Mouse (Mus musculus) cerebellum, adult 2 months (tissue): ENCODE measurements around the gene Lrrn4. TPM values are rescaled to one million over a fixed set of nuclear protein-coding genes. Genes with fewer than 3 reads are reported as not detected.

Experiments used
- DNase-seq, 2 experiments: peaks; one replicate each; pipeline ENCODE4 v3.0.0; 2021
- H3K27ac ChIP-seq: fragments of 200-500 bp; 2 replicates; pipeline ENCODE4 v1.5.1; 2012; ENCODE audit warnings: low read length, control low read depth, inconsistent platforms; ENCODE audit not compliant: insufficient read depth
- H3K27me3 ChIP-seq: fragments of 200-500 bp; 2 replicates; pipeline ENCODE4 v1.6.1; 2012; ENCODE audit warnings: inconsistent platforms, mild to moderate bottlenecking, low read length, moderate library complexity; ENCODE audit not compliant: control insufficient read depth, insufficient read depth
- H3K4me1 ChIP-seq: fragments of 200-500 bp; 2 replicates; pipeline ENCODE4 v1.6.1; 2011; ENCODE audit warnings: low read length; ENCODE audit not compliant: control insufficient read depth, insufficient read depth
- H3K4me3 ChIP-seq: fragments of 200-500 bp; replicated peaks from 2 replicates; pipeline ENCODE3; 2011; ENCODE audit warnings: mild to moderate bottlenecking, low read depth, low read length, control low read depth; ENCODE audit not compliant: insufficient read depth
- CTCF ChIP-seq: fragments of 200-500 bp; IDR thresholded peaks from 2 replicates; pipeline ENCODE4 v1.5.1; 2011; ENCODE audit warnings: low read depth, mild to moderate bottlenecking, control low read depth, low read length, moderate library complexity, borderline replicate concordance; ENCODE audit not compliant: insufficient read depth
- POLR2A ChIP-seq: fragments of 200-500 bp; IDR thresholded peaks from 2 replicates; pipeline ENCODE4 v1.6.1; 2011; ENCODE audit warnings: low read length, control low read depth, borderline replicate concordance; ENCODE audit not compliant: insufficient read depth
- WGBS: fragments of 180-500 bp; shearing (Covaris S2); methylation state at CpG from one replicate; pipeline ENCODE4 v1.1.7; 2018; 5-methylcytosine and 5-hydroxymethylcytosine counted together
- polyA plus RNA-seq: library from polyadenylated mRNA; depleted of rRNA; stranded (reverse); fragments of >200 nt; gene quantifications from 2 replicates; pipeline ENCODE4 v1.2.3, GENCODE M21; 2012

The Lrrn4 gene
- polyA plus RNA-seq, 1 experiment, result 0.23 TPM

DNA sequence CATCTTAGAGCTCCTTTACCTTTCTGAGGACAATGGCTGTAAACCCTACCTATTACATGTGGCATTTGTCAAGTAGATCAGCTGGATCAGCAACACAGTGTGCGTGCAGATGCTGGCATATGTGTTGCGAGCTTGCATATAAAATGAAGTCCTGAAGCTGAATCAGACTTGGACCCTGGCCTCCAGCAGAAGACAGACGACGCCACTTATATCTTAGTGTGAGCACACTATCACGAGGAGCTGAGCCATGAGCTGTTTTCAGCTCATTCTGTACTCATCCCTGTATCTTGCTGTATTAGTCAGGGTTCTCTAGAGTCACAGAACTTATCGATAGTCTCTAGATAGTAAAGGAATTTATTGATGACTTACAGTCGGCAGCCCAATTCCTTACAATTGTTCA lies 4.6 kb upstream of the Lrrn4 start:
- TF ChIP-seq POLR2A (no peak), CTCF (no peak)
- no peaks in the 10 kb centered on the region for H3K4me1 ChIP-seq
- no peaks in the 10 kb centered on the region for H3K27me3 ChIP-seq
- DNase-seq, result no peak
- 90% methylated on average over 7 of the region's 7 CpGs for WGBS
- no peak overlapping the region for H3K4me3 ChIP-seq
- no peak overlapping the region for H3K27ac ChIP-seq

DNA sequence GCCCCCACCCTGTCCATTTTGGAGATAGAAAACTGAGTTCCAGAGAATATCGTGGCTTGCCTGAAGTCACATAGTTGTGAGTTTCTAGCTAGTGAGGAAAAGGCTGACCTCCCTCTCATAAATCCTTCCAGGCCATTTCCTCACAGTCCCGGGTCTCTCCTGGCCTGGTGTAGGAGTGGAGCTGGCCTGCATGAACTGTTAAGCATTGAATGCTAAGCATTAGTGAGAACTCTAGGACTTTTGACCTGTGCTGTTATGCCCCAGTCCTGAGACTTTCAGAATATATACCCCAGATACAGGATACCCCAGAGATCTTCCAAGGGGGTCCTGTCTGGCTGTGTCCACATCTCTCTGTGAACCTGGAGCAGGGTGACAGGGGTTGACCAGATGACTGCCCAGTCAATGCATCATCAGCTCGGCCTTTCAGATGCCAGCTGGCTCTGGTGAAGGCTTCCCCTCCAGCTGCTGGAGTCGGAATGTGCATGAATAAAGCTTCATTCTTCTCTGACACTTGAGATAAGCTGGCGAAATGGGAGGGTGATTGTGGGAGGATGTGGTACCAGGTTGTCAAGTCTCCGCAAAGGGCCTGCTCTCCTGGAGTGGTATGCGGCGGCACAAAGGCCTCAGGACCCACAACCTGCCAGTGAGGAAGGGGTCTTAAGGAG lies 3.7 kb upstream of the Lrrn4 start:
- no peaks in the 10 kb centered on the region for H3K27me3 ChIP-seq
- H3K4me3 ChIP-seq, result no peak overlapping the region
- no peak for TF ChIP-seq POLR2A
- TF ChIP-seq CTCF, result no peak
- no peaks in the 10 kb centered on the region for H3K4me1 ChIP-seq
- H3K27ac ChIP-seq, result no peak overlapping the region
- WGBS, result 69% methylated on average over 8 of the region's 8 CpGs
- DNase-seq, result no peak

DNA sequence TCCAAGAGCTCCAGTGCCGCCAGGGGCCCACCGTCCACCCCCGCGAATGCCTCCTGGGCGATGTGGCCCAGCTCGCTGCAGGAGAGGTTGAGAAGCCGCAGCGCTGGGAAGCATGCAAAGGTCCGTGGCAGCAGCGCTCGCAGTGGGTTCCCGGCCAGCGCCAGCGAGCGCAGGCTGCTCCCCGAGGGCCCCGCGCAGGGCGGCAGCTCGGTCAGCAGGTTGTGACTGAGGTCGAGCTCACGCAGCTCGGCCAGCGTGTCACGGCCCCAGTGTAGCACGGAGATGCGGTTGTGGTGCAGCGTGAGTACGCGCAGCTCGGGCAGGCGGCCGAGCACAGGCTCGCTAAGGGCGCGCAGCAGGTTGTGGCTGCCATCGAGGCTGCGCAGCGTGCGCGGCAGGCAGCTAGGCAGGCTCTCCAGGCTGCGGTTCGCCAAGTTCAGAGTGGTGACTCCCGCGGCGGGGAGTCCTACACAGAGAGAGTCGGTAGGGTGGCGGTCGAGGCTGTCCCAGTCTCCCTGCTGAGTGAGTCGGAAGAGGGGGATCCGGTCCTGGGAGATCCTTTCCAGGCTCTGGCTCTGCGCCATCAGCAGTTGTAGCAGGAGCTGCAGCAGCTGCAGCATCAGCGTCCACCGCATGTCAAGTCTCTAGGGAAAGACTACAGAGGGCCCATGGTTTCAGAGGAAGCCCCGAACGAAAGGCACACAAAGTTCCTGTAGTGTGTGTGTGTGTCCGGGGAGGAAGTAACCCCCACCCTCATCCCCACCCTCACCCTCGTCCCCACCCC lies 1.2 kb downstream of the Lrrn4 start:
- no peaks in the 10 kb centered on the region for H3K4me1 ChIP-seq
- no peak overlapping the region for H3K27ac ChIP-seq
- H3K4me3 ChIP-seq, result peak overlapping the region; percentile 49

DNA sequence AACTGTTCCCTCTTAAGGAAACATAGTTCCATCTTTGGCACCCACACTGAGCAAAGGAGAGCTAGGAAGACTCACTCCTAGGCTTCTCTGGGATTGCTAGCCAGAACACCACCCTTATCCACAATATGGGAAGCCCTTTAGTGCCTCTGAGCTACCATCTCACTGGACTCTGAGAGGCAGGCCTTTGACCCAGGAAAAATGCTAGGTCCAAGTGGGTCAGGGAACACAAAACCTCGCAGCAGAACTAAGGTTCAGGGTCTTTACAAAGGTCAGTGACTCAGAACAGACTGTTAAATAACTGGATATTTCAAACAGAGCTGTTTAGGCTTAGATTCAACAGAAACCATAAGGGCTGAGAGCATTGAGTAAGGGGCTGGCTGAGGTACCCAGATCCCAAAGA lies 3.7 kb downstream of the Lrrn4 start:
- 67% methylated on average over 1 of the region's 1 CpGs for WGBS
- TF ChIP-seq POLR2A (no peak), CTCF (no peak)
- no peak overlapping the region for H3K4me3 ChIP-seq

More for the DNA sequence above, 1.2 kb downstream of the Lrrn4 start:
- WGBS, result under 1% methylated on average over 58 of the region's 58 CpGs
- peak in 1 of 2 experiments; percentile 28 for DNase-seq
- no peaks in the 10 kb centered on the region for H3K27me3 ChIP-seq
- no peak for TF ChIP-seq CTCF
- TF ChIP-seq POLR2A, result no peak

DNA sequence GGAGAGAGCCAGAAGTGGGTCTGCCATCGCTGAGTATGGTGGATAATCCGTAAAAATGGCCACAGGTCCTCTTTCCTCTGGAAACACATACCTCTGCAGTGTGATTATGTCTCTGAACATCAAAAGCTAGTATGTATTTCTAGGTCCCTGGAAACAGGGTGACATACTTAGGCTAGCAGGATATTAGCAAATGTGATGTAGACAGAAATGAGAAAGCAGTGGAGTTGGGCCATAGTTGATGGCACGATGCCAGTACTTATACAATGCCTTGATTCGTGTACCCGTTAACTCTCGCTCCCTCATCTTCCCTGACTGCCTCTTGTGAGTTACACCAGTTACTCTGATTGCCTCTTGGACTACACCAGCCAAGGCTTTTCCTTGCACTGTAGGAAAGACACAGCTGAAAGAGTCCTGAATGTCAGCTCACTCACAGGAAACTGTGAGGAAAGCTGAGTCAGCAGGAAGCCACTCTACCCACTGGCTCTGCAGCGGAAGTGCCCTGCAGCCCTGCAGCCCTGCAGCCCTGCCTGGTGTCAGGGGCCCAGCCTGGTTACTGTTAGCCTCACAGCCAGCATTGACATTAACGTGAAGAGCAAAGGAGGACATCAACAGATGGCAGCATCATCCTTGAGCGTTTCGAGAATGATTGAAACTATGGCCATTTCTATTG lies 6.9 kb downstream of the Lrrn4 start:
- TF ChIP-seq CTCF, result no peak
- Histone ChIP-seq H3K27me3 (no peaks in the 10 kb centered on the region), H3K27ac (no peak overlapping the region), H3K4me3 (no peak overlapping the region), H3K4me1 (peaks cover 5% of the 10 kb centered on the region; the same call in 1 of the 2 replicates)
- 60% methylated on average over 10 of the region's 10 CpGs for WGBS
- DNase-seq, result no peak

More for the DNA sequence above, 3.7 kb downstream of the Lrrn4 start:
- no peak for DNase-seq
- Histone ChIP-seq H3K27ac (no peak overlapping the region), H3K4me1 (no peaks in the 10 kb centered on the region), H3K27me3 (no peaks in the 10 kb centered on the region)

DNA sequence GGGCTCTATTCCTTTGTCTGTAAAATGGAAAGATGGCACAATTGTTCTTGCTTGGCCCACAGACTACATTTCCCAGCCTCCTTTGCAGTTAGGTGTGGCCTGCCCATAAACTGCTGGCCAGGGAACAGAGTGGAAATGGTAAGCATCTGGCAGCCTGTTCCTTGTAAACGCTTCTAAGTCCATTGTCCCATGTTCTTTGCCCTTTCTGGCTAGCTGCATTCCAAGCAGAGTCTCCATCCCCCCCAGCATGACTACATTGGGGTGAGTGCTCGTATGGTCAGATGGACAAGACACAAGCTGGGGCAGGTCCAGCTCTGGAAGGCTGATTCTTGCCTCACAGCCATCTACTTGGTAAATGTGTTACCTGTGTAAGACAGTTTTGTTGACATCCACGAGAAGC lies 9.0 kb downstream of the Lrrn4 start:
- no peak for DNase-seq
- Histone ChIP-seq H3K27me3 (no peaks in the 10 kb centered on the region), H3K4me1 (peaks cover 5% of the 10 kb centered on the region; the same call in 1 of the 2 replicates), H3K4me3 (no peak overlapping the region), H3K27ac (no peak overlapping the region)
- 50% methylated on average over 3 of the region's 3 CpGs for WGBS
- no peak for TF ChIP-seq POLR2A
- TF ChIP-seq CTCF, result no peak

DNA sequence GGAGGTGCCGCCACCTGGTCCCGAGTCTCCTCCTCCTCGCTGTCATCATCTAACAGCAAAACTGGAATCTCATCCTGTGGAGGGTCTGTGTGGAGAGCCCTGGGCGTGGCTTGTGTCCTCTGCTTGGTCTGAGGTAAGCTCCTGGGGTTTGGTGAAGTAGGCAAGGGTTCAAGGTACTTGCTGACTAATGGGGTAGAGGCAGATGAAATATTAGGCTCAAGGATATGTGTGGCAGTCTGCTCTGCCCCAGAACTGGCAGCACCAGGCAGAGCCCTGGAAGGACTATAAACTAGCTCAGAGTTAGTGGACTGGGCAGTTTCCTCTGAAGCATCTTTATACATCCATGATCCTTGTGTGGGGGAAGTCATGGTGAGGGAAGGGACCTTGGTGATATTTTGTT lies 10.4 kb downstream of the Lrrn4 start:
- no peak for TF ChIP-seq POLR2A
- no peak for TF ChIP-seq CTCF
- 72% methylated on average over 4 of the region's 4 CpGs for WGBS
- H3K4me3 ChIP-seq, result no peak overlapping the region
- DNase-seq, result no peak
- no peak overlapping the region for H3K27ac ChIP-seq
- H3K4me1 ChIP-seq, result peaks cover 5% of the 10 kb centered on the region; the same call in 1 of the 2 replicates
- H3K27me3 ChIP-seq, result no peaks in the 10 kb centered on the region
